27 mouse cellular contexts compared by ENCODE assay signal in genomic region chr1:82038171-82038570, GRCm38 (mm10).
"Had no signal": no experiment of that assay in that cellular context is flagged by ENCODE, and none has a peak within 500 bp of the region (broad histone marks: within the 10 kb centered on the region; RNA-seq: fewer than 3 reads in every experiment).

No protein-coding gene starts in this region.

- H3K9me3 ChIP-seq: heart, embryonic 10.5 days; heart, embryonic 12.5 days; hindbrain, embryonic 10.5 days; hindbrain, embryonic 12.5 days; intestine, embryonic 15.5 days; limb, embryonic 12.5 days; liver, embryonic 13.5 days had no signal

- H3K27ac ChIP-seq: gastrocnemius, adult 2 months; heart, embryonic 10.5 days; hindbrain, embryonic 10.5 days; hindbrain, embryonic 12.5 days; hindbrain, embryonic 14.5 days; intestine, embryonic 15.5 days; layer of hippocampus, adult 2 months; left cerebral cortex, adult 2 months; limb, embryonic 12.5 days; liver, embryonic 13.5 days had no signal

- H3K36me3 ChIP-seq: heart, embryonic 10.5 days; heart, embryonic 12.5 days; hindbrain, embryonic 10.5 days; hindbrain, embryonic 12.5 days; intestine, embryonic 15.5 days; limb, embryonic 12.5 days; liver, embryonic 13.5 days had no signal

- DNase-seq: gastrocnemius, adult 2 months; gastrocnemius, postnatal 10 days; gastrocnemius, postnatal 25 days; heart, adult 18-20 months; heart, postnatal 10 days; heart, postnatal 4 days; kidney, adult 18-20 months; kidney, adult 8-10 months; kidney, postnatal 10 days; kidney, postnatal 25 days; kidney, postnatal 4 days; left cerebral cortex, postnatal 4 days; liver; liver, embryonic 13.5 days had no signal

- H3K4me3 ChIP-seq: gastrocnemius, adult 2 months; heart, embryonic 10.5 days; heart, embryonic 12.5 days; hindbrain, embryonic 10.5 days; hindbrain, embryonic 12.5 days; intestine, embryonic 15.5 days; layer of hippocampus, adult 2 months; left cerebral cortex, adult 2 months; limb, embryonic 12.5 days; liver, embryonic 13.5 days had no signal

- H3K27me3 ChIP-seq: heart, embryonic 12.5 days; hindbrain, embryonic 12.5 days; intestine, embryonic 15.5 days; limb, embryonic 12.5 days; liver, embryonic 13.5 days had no signal

- H3K4me2 ChIP-seq: heart, embryonic 12.5 days; hindbrain, embryonic 12.5 days; hindbrain, embryonic 14.5 days; intestine, embryonic 15.5 days; limb, embryonic 12.5 days; liver, embryonic 11.5 days; liver, embryonic 13.5 days had no signal

- ATAC-seq: hindbrain, embryonic 16.5 days; inflammation-experienced regulatory T-cells, adult 6 months; intestine, embryonic 15.5 days; intestine, postnatal 0 days had no signal

- H3K4me1 ChIP-seq: heart, embryonic 10.5 days; heart, embryonic 12.5 days; hindbrain, embryonic 10.5 days; hindbrain, embryonic 12.5 days; intestine, embryonic 15.5 days; limb, embryonic 12.5 days; liver, embryonic 13.5 days had no signal

- H3K9ac ChIP-seq: heart, embryonic 12.5 days; hindbrain, embryonic 12.5 days; hindbrain, embryonic 14.5 days; intestine, embryonic 15.5 days; limb, embryonic 12.5 days; liver, embryonic 13.5 days had no signal
